Mouse (Mus musculus) embryonic facial prominence, embryonic 14.5 days (tissue): ENCODE data around the gene Pak1ip1. TPM values are rescaled to one million over a fixed set of nuclear protein-coding genes. Genes with fewer than 3 reads are reported as not detected.
A peak's percentile ranks its signal among the peaks of the same experiment; 100 is the strongest.

Source experiments
- ATAC-seq: fragments of 200-750 bp; cut with Nextera tagmentation; 2 replicates; pipeline ENCODE4 v1.8.0; 2017; ENCODE audit warnings: low read depth, moderate number of reproducible peaks, moderate TSS enrichment
- DNase-seq: peaks from one replicate; pipeline ENCODE4 v3.0.0-alpha.2; 2015; ENCODE audit warnings: low spot score
- H3K27ac ChIP-seq: fragments of 300-500 bp; sonication (generic); replicated peaks from 2 replicates; pipeline ENCODE4 v1.5.1; 2014; ENCODE audit warnings: low read depth, mild to moderate bottlenecking, low read length, moderate library complexity
- H3K27me3 ChIP-seq: fragments of 300-500 bp; sonication (generic); replicated peaks from 2 replicates; pipeline ENCODE4 v1.6.1; 2014; ENCODE audit warnings: low read length; ENCODE audit not compliant: control insufficient read depth, insufficient read depth
- H3K36me3 ChIP-seq: fragments of 300-500 bp; sonication (generic); 2 replicates; pipeline ENCODE4 v1.6.1; 2014; ENCODE audit warnings: low read length, mixed read lengths; ENCODE audit not compliant: control insufficient read depth, insufficient read depth
- H3K4me1 ChIP-seq: fragments of 300-500 bp; sonication (generic); 2 replicates; pipeline ENCODE4 v1.6.1; 2014; ENCODE audit warnings: antibody characterized with exemption, low read length; ENCODE audit not compliant: control insufficient read depth, insufficient read depth
- H3K4me2 ChIP-seq: fragments of 300-500 bp; sonication (generic); 2 replicates; pipeline ENCODE4 v1.6.1; 2014; ENCODE audit warnings: low read depth, mild to moderate bottlenecking, low read length, moderate library complexity, mixed read lengths
- H3K4me3 ChIP-seq: fragments of 300-500 bp; sonication (generic); 2 replicates; pipeline ENCODE4 v1.5.1; 2014; ENCODE audit warnings: low read depth, mild to moderate bottlenecking, low read length
- H3K9ac ChIP-seq: fragments of 300-500 bp; sonication (generic); 2 replicates; pipeline ENCODE4 v1.6.1; 2014; ENCODE audit warnings: low read depth, mild to moderate bottlenecking, low read length, moderate library complexity, mixed read lengths
- H3K9me3 ChIP-seq: fragments of 300-500 bp; sonication (generic); 2 replicates; pipeline ENCODE4 v1.6.1; 2016; ENCODE audit warnings: low read length; ENCODE audit not compliant: control insufficient read depth
- WGBS: fragments of 180-500 bp; shearing (Covaris S2); extraction: QIAGEN DNeasy Blood & Tissue Kit; methylation state at CpG from one replicate; pipeline ENCODE4 v1.1.7; 2014; 5-methylcytosine and 5-hydroxymethylcytosine counted together
- polyA plus RNA-seq: library from polyadenylated mRNA; unstranded; fragments of >200 nt; fragmentation: Nextera tagmentation; extraction: Ambion mirVana; gene quantifications from 2 replicates; pipeline ENCODE4 v1.2.1, GENCODE M21; 2014

Gene Pak1ip1
- polyA plus RNA-seq, 1 experiment from 2014 or later, result 58.7 TPM

DNA sequence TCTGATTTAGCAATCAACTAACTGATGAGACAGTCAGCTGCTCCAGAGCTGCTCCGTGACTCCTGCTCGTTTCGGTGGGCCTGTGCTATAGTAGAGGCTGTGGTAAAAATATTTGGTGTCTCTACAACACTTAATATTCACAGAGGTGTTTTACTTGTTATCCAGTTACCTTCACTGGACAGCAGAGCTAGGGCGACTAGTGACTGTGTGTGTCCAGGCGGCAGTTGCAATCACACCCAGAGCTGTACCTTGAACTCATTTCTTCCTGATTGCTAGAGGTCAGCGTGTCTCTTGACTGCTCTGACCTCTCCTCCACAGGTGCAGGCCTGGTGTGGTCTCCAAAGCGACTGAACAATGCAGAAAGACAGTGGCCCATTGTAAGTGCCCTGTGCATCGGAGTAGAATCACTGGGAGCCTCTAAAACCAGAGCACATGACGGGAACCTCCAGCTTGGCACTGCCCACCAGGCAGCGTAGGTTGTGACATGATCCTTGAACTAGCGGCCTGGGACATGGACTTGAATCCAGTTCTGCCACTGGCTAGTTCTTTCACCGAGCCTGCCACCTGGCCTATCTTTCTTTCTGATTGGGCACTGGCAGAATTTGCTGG, 16.1 kb downstream of the Pak1ip1 start:
- H3K36me3 ChIP-seq, result peaks cover 55% of the 10 kb centered on the region
- WGBS, result 35% methylated on average over 12 of the region's 12 CpGs
- no peaks in the 10 kb centered on the region for H3K9me3 ChIP-seq
- peak overlapping the region; percentile 95 for H3K27ac ChIP-seq
- peak overlapping the region; percentile 70 for H3K4me3 ChIP-seq
- peak overlapping the region; percentile 81 for H3K9ac ChIP-seq
- DNase-seq, result no peak
- H3K27me3 ChIP-seq, result no peaks in the 10 kb centered on the region
- ATAC-seq, result no peak
- H3K4me1 ChIP-seq, result peaks cover 11% of the 10 kb centered on the region
- H3K4me2 ChIP-seq, result peak overlapping the region; percentile 85

DNA sequence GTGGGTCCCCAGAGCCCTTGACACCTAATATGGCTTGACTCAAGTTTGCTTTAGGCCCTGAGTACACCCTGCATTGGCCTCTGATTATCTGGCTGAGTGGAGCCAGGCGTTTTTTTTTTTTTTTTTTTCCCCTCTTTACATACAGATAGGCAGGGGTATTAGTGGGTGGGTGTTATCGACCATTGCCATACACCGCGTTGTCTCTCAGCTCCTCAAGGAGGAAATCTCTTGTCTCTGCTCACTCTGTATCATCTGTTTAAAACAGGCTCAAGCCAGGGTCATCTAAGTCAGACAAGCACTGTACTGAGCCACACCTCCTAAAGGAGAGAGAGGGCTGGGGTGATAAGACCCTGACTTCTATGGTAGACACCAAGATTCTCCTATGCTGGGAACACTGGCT, 17.0 kb downstream of the Pak1ip1 start:
- Histone ChIP-seq H3K4me2 (peak overlapping the region; percentile 85; the same call in 1 of the 2 replicates), H3K4me3 (no peak overlapping the region), H3K36me3 (peaks cover 51% of the 10 kb centered on the region), H3K27ac (no peak overlapping the region), H3K9me3 (no peaks in the 10 kb centered on the region), H3K4me1 (peaks cover 11% of the 10 kb centered on the region), H3K27me3 (no peaks in the 10 kb centered on the region), H3K9ac (no peak overlapping the region)
- DNase-seq, result no peak
- 76% methylated on average over 4 of the region's 4 CpGs for WGBS
- no peak for ATAC-seq

DNA sequence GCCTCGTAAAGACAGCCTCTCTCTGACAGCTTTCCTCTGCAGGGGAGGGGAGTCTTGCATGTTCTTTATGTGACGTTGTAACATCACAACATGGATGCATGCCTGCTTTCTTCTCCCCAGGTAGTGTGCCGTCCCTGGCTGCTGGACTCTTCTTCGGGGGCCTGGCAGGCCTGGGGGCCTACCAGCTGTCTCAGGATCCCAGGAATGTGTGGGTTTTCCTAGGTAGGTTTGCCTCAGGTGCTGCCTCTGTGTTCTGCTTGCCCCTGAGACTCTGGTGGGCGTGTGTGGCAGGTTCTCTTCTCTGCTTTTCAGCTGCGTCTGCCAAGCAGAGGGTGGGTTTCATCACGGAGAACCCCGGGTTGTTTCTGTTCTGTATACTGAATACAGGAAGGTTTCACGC, 17.4 kb downstream of the Pak1ip1 start:
- Histone ChIP-seq H3K36me3 (peaks cover 51% of the 10 kb centered on the region), H3K4me3 (no peak overlapping the region), H3K4me2 (no peak overlapping the region), H3K4me1 (peaks cover 11% of the 10 kb centered on the region), H3K9me3 (no peaks in the 10 kb centered on the region), H3K9ac (no peak overlapping the region), H3K27ac (no peak overlapping the region), H3K27me3 (no peaks in the 10 kb centered on the region)
- WGBS, result 91% methylated on average over 9 of the region's 9 CpGs
- no peak for DNase-seq
- no peak for ATAC-seq

DNA sequence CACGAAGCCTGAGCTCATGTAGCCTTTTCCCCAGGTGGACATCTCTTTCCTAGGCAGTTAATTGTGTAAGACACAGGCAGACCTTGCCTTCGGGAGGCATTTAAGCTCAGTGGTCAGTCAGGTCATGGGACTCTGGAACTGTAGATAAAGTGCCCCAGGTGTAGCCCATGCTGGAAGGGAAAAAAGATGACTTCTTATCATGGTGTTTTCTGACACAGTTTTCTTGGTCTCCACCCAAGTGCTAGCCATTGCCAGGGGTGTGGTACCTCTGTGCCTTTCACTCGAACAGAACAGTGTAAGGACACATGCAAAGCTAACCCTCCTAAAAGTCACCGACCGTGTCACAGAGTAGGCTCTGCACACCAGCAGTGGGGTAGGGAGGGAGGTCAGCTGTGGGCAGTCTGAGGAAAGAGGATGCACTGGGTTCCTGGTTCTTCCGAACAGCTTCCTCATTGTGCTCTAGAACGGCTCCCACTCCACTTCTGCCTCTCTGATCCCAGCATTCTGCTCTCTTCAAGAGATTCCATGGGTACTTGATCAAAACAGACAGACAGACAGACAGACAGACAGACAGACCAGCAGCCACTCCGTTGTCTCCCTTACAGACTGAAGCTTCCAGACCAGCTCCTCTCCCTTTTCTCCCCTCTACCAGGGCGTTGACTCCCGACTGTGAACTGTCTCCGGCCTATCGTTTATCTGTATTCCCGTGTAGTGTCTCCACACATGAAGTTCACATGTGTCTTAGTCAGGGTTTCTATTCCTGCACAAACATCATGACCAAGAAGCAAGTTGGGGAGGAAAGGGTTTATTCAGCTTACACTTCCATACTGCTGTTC, 18.2 kb downstream of the Pak1ip1 start:
- Histone ChIP-seq H3K4me3 (no peak overlapping the region), H3K27me3 (no peaks in the 10 kb centered on the region), H3K27ac (no peak overlapping the region), H3K36me3 (peaks cover 55% of the 10 kb centered on the region), H3K9ac (no peak overlapping the region), H3K4me2 (no peak overlapping the region), H3K9me3 (no peaks in the 10 kb centered on the region), H3K4me1 (peaks cover 11% of the 10 kb centered on the region)
- 94% methylated on average over 13 of the region's 13 CpGs for WGBS
- ATAC-seq (no peak), DNase-seq (no peak)

DNA sequence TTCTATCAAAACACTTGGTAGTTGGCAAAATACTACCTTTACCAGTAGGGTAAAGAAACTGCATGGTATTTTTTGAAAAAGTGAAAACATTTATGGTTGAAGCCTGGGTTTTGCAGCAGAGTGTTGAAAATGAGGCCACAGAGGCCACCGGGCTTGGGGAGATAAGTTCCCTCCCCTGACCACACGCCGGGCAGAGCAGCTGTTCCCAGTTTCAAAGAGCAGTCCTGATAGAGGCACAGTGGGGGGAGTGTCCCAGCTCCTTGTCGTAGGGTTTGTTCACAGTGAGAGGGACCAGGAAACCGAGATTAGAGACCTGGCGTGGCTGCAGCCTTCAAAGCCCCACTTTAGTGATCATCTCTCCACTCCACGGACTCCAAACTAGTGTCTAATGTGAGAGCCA, 19.7 kb downstream of the Pak1ip1 start:
- H3K27ac ChIP-seq, result no peak overlapping the region
- H3K27me3 ChIP-seq, result no peaks in the 10 kb centered on the region
- H3K4me1 ChIP-seq, result peaks cover 11% of the 10 kb centered on the region
- no peak overlapping the region for H3K9ac ChIP-seq
- DNase-seq, result no peak
- no peak overlapping the region for H3K4me2 ChIP-seq
- no peak overlapping the region for H3K4me3 ChIP-seq
- H3K36me3 ChIP-seq, result peaks cover 50% of the 10 kb centered on the region
- no peak for ATAC-seq
- WGBS, result 70% methylated on average over 7 of the region's 7 CpGs
- H3K9me3 ChIP-seq, result no peaks in the 10 kb centered on the region

DNA sequence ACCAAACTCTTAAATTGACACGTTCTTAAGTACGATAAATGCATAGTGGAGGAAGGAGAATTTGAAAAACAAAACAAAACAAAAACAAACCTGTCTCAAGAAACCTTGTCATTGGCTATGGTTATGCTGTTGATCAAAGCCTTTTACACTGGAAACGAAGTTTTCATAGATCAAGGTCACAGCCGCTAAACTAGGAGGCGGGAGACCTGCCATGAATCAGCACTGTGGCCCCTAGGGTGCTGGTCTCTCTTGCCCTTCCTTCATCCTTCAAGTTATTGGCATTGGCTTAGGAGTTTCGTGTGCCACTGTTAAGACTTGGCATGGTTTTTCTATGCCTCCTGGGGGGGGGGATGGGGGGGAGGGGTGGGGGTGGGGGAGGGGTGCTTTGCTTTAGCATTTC, 20.8 kb downstream of the Pak1ip1 start:
- no peak for ATAC-seq
- Histone ChIP-seq H3K9me3 (no peaks in the 10 kb centered on the region), H3K36me3 (peaks cover 50% of the 10 kb centered on the region), H3K27ac (no peak overlapping the region), H3K4me3 (no peak overlapping the region), H3K9ac (no peak overlapping the region), H3K4me1 (peaks cover 8% of the 10 kb centered on the region), H3K27me3 (no peaks in the 10 kb centered on the region), H3K4me2 (no peak overlapping the region)
- 83% methylated on average over 6 of the region's 6 CpGs for WGBS
- DNase-seq, result no peak

DNA sequence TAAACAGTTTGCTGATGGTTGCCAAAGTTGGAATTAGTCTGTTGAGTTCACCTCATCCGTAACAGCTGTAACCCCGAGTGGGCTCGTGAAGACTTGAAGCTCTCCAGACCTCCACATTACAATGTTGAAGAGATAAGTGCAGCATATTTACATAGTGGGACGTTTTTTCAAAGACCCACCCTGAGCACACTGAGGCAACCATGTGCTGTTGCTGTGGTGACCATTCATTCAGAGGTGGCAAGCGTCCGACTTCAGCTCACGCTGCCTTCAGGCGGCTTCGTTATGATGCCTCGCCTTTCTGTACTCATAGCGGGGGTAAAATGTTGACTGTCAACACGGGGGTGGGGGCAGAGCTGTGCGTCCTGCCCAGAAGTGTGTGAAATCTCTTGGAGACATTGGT, 21.3 kb downstream of the Pak1ip1 start:
- ATAC-seq (no peak), DNase-seq (no peak)
- peaks cover 50% of the 10 kb centered on the region for H3K36me3 ChIP-seq
- H3K27ac ChIP-seq, result no peak overlapping the region
- no peak overlapping the region for H3K9ac ChIP-seq
- H3K4me1 ChIP-seq, result peaks cover 5% of the 10 kb centered on the region
- no peaks in the 10 kb centered on the region for H3K27me3 ChIP-seq
- no peak overlapping the region for H3K4me3 ChIP-seq
- WGBS, result 88% methylated on average over 13 of the region's 13 CpGs
- H3K9me3 ChIP-seq, result no peaks in the 10 kb centered on the region
- H3K4me2 ChIP-seq, result no peak overlapping the region

DNA sequence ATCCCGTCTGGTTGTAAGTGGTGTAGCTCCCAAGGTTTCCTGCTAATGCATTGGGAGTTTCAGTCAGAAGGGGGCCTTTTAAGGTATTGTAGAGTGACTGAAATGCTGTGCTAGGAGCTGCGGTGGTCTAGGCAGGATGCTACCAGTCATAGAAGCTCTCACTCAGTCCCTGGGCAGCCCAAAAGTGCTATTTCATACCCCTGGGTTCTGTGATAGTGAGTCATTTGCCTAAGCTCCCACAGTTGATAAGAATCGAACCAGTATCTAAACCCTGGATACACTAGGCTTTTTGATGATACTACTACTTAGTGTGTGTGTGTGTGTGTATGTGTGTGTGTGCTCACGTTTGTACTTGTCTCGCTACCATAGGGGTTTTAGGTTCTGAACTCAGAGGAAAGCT, 29.3 kb downstream of the Pak1ip1 start:
- H3K4me2 ChIP-seq, result no peak overlapping the region
- H3K27me3 ChIP-seq, result no peaks in the 10 kb centered on the region
- no peaks in the 10 kb centered on the region for H3K9me3 ChIP-seq
- no peak overlapping the region for H3K9ac ChIP-seq
- no peak overlapping the region for H3K4me3 ChIP-seq
- H3K36me3 ChIP-seq, result no peaks in the 10 kb centered on the region
- DNase-seq (no peak), ATAC-seq (no peak)
- H3K27ac ChIP-seq, result no peak overlapping the region
- 78% methylated on average over 5 of the region's 5 CpGs for WGBS
- no peaks in the 10 kb centered on the region for H3K4me1 ChIP-seq

DNA sequence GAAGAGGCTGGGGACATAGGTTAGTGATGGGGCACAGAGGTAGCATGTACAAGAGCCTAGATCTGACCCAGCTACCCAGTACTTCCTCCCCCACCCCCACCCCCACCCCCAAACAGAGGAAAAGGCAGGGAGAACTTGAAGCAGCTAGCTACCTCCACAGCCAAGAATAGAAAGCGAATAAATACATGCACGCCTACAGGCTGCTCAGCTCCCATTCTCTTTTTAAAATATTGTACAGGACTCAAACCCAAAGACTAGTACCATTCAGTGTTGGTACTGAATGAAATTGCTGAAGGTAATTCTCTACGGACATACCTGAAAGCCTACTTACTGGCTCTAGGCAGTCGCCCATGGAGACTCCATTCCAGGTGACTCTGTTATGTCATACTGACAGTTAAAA, 41.7 kb downstream of the Pak1ip1 start:
- WGBS, result 93% methylated on average over 4 of the region's 4 CpGs
- H3K4me1 ChIP-seq, result no peaks in the 10 kb centered on the region
- H3K4me2 ChIP-seq, result no peak overlapping the region
- no peaks in the 10 kb centered on the region for H3K9me3 ChIP-seq
- no peaks in the 10 kb centered on the region for H3K27me3 ChIP-seq
- no peaks in the 10 kb centered on the region for H3K36me3 ChIP-seq
- no peak overlapping the region for H3K9ac ChIP-seq
- no peak for DNase-seq
- no peak overlapping the region for H3K4me3 ChIP-seq
- ATAC-seq, result no peak
- no peak overlapping the region for H3K27ac ChIP-seq
